Mouse (Mus musculus) right cerebral cortex, postnatal 25 days (tissue): ENCODE data around the gene Git2.

Source experiments
- DNase-seq: peaks from one replicate; pipeline ENCODE4 v3.0.0; 2022

Gene Git2

DNA sequence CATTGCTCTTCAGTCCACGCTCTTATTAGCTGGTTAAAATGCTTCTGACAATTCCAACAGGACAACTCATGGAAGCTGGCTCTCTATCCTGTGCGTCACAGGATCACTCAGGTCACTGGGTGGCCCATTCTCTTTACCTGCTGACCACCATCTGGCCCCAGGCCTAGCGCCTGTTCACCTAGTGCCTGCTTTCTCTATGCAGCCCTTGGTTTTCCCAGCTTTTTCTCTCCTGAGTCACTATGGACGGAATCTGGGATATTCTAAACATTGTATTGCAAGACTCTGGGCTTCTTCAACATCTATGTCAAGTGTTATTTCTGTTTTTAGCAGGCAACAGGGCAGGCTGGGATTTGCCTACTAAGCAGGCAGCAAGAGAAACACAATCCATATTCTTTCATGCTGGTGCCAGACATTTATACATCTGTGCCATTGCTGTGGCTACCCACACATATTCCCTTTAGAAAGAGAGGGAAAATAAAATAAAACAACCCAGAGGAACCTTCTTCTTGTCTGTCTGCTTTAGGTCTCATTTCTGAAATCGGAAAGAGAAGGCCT lies 15.7 kb downstream of the Git2 start:
- DNase-seq: no peak

DNA sequence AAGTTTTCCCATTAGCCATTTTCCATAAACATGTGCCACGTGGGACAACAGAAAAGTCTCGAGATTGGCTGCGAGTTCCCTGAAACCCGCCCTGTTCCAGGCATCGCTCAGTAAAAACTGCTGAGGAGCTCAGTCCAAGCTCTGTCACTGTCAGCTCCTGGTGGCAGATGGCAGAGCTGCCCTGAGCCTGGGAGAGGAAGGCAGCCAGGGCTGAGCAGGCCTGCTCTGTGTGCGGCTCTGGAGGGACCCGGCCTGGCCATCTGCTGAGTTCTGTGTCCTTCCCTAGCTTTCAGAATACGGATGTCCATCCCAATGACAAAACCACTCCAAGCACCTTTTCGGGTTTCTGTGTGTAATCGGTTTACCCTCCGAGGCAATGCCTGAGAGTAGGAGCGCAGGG lies 21.9 kb downstream of the Git2 start:
- no peak for DNase-seq

DNA sequence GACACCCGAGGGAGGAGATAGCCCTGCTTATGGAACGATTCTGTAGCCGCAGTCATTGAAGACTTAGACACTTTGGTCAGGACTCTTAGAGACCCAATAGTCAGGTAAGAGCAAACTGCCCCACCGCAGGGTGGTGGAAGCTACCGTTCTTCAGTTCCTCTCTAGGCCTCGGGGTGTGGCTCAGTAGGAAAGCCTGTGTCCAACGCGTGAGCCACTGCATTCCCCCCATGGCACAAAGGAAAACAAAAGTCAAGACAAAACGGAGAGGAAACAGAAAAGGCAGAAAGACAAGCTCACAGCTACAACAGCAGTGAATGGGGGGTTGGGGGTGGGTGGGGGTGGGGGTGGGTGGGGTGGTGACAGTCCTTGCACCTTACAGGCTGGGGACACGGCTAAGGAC lies 22.9 kb downstream of the Git2 start:
- no peak for DNase-seq

DNA sequence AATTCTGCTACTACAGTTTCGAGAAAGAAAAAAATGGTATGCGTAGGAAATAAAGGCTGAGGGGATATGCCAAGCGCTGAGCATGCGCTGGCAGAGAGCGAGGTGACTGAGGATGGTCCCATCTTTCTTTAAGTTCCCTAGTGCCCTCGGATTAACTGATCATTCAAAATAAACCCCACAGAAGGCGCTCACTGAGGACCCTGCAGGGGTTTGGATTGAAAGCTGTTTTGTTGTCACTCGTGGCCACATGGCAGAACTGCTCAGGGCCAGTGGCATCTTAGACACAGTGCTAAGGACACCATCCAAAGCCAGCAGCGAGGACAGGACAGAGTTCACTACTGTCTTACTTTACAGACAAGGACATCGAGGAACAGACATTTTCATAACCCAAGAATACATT lies 25.0 kb downstream of the Git2 start:
- DNase-seq: no peak

DNA sequence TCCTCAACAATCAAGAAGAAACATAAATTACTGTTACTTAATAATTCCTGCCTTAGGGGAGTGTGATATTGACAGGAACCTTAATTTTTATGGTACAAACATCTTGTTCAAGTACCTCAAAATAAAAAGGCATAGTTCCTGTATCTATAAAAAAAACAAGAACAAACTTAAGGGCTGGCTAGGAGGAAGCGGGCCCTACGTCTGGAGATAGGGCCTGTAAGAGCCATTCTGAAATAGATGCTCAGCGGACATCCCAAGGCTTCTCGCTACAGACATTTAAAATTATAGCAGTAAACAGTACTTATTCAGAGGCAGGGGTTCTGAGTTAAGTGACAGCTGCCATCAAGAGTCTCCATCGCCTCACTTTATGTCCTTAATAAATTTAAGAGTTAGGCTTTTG lies 27.8 kb downstream of the Git2 start:
- DNase-seq: no peak

DNA sequence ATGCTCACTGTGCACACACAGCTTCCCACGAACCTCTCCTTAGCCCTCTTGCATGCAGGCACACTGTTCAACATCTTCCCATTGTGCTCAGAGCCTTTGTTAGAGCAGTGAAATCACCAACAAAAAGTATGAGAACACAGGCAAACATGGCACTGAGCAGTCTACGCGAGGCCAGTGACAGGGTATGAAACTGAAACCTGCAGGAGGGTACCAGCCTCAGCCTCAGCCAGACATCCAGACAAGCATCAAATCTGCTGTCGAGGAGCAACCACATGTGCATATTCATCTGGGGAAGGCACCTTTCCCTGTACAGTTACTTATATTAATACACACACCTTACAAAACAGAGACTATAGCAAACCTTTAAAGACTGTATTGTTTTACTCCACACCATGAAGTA lies 28.4 kb downstream of the Git2 start:
- no peak for DNase-seq

DNA sequence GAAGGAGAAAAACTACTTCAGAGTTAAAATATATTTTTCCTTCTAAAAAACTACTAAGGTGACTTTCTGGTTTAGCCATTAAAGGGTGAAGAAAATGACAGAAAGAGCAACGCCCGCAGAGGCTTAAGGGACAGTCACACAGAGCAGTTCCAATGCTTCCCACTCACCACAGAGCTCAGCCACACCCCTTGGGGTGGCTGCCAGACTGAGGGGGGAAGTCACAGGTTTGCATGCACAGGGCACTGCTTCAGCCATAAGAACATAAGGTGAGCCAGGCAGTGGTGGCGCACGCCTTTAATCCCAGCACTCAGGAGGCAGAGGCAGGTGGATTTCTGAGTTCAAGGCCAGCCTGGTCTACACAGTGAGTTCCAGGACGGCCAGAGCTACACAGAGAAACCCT lies 29.7 kb downstream of the Git2 start:
- no peak for DNase-seq

DNA sequence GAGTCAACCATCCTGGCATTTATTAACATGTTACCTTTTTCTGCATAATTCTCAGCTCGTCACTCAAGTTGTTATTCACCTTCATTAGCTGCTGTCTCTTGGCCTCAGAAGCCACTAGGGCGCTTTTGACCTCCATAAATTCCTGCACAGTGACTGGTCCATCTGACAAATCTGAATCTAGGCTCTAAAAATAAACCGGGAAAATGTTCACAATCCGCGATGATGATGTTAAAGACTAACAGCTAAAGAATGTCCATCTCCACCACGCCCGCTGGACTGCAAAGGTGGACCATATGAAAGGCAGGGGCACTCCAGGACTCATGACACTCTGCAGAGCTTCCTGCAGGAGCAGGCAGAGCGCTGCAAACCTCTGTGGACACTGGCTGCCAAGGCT lies 31.6 kb downstream of the Git2 start:
- DNase-seq: no peak

DNA sequence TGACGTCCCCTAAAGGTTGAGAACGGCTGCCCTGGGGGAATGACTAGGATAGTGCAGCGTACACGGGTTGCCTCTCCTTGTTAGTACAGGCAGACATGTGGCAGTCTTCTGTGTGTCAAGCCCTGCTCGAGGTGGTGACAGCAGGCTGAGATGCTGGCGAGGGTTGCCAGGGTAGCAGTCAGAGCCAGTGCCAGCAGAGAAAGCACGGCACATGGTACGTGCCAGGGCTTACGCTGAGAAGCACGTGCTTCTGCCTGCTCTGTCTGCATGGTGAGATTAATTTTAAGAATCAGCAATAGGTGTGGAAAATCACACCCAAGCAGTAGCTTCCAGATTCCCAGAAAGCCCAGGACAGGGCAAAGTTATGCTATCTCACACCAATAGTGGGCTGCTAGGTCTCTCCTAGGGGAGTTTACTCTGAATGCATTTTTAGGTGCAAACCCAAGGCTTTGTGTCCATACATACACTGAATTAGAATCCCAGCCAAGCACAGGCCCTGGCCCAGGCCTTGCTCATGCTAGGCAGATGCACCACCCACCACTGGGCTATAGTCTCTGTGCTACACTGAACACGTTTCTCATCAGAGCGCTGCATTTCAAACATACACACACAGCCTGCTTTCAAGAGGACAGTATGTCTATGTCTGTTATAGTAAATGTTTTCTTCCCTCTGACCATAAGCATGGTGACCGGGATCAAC lies 32.2 kb downstream of the Git2 start:
- DNase-seq: no peak

DNA sequence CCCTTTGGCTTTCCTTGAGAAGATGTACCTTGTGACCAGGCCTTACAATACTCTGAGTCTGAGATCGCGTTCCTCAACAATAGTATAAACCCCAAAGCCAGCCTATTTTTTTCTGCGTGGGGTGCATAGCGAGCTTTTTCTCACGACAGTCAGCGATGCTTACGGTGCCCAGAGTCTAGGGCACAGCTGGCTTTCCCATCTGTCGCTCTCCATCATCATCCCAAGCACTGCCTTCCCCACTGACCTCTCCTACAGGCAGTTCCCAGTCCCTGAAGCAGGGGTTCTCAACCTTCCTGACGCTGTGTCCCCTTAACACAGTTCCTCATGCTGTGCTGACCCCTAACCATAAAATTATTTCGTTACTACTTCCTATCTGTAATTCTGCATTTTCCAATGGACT lies 32.7 kb downstream of the Git2 start:
- DNase-seq: no peak

DNA sequence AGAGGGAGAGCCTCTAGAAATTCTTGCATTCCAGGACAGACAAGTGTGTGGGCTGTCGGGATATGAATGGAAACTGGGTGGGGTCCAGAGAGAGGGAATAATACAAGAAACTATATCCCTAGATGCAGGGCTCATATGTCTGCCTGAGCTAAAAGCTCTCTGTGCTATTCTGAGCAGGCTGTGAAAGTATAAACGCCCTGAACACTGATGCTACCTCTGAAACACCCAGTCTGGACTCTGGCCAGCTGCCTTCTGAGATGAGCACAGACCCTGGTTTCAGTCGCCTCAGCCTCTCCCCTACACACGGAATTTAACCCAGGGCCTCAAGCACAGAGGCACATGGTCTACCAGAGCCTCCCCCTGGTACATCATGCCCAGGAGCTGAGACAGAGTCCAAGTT lies 34.7 kb downstream of the Git2 start:
- no peak for DNase-seq

DNA sequence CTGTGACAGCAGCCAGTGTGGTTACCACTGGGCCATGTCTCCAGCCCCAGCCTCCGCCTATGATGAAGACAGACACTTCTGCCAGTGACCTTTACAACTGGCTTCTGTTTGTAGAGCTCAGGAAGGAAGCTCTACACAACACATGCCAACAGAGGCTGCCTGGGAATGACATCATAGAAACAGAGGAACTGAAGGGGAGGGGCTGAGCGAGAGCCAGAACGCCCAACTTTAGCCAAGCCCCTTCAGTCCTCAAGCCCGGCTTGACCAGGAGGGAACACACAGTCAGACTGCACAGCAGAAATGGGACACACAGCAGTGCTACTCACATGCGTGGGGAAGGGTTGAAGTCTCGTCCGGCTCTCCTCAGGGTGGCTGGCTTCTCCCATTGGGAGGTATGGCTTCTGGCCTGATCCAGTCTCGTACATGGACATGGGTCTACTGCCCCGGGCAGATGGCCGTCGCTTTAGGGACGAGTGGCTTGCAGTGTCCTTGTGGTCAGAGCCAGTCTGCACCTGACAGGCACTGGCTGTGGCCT lies 36.5 kb downstream of the Git2 start:
- DNase-seq: no peak

DNA sequence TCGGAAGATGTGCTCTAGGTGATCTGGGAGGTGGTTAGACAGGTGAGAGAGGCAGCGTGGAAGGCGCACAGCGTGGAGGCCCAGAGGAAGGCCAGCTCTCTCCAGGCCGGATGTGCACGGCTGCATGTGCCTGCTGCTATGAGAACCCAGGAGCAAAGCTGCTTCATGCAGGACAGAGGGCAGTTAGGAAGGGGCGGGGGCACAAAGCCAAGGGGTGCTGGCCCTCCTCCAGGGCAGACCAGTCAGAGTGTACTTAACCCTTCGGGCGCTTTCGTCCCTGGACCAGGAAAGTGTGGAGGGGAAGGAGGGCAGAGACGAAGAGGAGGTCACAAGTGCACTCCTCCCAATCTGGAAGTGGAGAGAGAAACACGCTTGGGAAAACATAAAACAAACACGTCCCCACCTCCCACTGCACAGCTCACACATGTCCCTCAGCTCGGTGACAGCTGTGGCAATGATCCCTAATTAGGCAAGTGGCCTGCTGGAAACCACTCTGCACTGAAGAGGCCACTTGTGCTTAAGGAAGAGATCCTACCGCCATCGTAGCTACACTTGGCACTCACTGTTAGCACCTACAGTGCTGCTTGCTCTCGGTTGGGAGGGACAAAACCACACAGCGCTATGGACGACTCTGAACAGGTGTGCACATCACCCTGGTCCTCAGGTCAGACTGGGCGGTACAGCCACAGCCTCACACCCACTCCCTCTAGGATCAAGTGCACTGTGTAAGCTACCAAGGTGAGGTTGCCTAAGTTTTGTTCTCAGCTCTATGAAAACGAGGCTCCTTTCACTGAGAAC lies 38.0 kb downstream of the Git2 start:
- DNase-seq: no peak

DNA sequence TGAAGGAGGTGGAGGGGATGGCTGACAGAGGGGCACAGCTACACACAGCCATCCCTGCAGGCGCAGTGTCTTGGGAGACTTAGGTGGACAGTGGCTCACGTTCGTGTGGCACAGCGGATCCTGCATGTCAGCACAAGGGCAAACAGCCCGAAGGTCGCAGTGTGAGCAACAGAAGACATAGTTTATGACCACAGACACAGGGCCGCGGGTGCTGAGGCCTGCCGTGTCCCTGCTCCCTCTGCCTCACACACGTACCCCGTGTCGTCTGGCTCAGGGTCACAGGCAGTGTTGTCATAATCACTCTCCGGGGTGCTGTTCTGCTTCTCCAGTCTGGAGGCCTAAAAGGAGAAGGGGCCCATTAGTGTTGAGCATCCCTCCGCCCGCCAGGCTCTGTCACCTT lies 41.7 kb downstream of the Git2 start:
- no peak for DNase-seq

DNA sequence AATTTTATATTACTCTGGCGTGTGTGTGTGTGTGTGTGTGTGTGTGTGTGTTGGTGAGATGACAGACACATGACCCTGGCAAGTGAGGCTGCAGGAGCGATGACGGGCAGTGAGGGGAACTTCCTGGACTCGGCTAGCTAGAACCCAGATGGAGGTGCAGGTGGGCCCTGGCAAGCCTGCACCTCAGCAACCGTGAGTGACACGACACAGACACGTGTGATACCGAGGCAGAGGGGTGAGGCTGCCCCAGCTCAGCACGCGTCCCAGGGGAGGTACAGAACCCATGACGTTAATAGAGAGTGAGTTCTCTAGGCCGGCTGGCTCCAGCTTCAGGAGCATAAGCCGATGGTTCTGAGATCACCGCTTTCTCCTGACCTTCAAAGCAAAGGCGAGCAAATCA lies 43.3 kb downstream of the Git2 start:
- DNase-seq: no peak

DNA sequence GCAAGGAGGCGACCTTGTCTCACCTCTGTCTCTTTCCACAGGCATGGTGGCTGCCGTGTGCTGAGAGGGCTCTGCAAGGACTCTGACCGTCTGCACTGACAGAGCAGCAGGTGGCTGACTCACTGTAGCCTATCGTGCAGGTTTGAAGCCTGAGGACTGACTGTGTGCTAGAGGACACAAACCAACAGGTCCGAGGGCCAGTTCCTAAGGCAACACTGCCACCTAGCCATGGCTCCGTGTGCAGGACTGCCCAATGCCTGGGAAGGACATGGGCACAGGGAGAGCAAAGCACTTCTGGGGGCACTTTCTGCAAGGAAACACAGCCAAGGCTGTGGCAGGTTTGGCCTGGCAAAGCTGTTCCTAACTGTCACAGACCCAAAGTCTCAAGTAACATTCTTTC lies 43.8 kb downstream of the Git2 start:
- DNase-seq: no peak

DNA sequence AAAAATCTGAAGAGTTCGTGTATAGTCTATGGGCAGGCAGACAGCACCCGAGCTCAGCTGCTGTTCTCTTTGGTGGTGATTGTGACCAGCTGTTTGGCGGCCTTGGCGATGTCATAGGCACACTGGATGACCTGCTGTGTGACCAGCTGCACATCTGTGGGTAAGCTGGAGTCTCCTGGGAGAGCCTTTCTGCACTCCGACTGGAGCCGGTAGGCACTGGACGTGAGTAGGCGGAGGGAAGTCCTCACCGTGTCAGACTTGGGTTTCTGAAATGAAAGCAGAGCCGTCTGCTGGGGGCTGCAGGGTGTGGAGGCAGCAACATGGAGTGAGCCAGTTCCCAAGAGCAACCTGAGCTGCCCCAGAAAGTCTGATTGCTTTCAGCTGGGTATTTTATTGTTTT lies 45.2 kb downstream of the Git2 start:
- no peak for DNase-seq

DNA sequence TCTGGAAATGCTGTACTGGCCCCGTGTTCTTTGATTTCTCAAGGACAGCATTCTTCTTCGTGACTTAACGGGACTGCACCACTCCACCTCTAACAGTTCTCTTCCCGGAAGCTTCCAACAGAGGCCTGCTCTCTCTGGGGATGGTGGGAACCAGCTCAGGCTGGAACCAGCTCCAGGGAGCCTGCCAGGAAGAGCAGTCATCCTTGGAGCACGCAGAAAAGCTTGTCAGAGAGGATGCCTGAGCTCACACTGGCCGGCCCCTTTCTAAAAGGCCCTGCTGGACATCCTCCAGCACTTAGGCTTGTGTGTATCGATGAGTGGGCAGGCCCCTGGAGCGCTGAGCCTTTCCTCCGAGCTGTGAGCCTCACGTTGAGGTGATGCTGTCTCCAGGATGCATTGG lies 47.2 kb downstream of the Git2 start:
- no peak for DNase-seq

DNA sequence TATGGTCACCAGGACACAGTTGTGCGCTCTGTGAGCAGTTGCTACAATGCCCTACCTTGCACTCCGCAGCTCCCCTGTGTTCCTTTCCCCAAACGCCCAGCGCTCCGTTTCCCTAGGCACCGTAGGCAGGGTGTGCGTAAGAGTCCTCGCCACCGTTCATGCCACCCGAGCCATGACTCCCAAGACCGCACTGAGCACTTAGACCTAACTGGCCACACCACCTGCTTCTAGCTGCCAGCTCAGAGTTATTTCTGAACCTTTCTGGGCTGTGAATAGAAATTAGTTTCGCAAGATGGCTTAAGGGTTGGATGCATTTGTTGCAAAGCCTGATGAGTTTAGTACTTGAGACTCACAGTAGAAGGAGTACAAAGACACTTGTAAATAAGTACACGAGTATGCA lies 52.5 kb downstream of the Git2 start:
- DNase-seq: no peak

DNA sequence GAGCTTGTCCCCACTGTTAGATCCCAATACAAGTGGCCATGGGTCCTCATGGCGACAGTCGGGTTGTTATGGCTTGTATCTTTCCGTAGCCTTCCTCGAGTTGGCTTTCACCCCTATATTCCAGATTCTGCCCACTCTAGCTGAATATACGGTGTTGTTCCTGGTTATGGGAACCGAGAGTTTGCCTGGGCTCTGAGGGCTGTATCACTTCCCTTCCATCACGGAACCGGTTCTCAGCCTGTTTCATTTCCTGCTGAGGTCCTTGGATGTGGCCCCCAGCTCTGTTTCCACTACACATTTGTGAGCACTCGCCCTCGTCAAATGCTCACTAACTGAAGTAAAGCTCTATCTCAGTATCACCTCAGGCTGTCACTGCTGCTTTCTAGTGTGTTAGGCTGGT lies 53.3 kb downstream of the Git2 start:
- no peak for DNase-seq

DNA sequence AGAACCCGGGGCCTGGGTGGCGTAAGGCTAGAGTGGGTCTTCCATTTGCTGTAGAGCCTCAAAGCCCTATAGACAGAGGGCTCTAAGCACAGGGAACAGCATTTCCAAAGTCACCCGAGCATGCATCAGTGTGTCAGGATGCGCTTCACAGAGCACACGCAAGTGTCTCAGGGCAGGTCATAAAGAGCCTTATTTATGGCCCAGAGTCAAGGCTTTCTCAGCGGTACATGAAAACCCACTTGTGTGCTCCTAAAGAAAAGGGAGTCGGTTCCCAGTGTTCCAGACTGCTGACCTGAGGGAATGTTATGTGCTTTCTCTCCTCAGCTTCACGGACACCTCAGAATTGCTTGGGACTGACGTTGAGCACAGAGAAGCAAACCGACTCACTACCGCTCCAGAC lies 54.5 kb downstream of the Git2 start:
- DNase-seq: no peak

DNA sequence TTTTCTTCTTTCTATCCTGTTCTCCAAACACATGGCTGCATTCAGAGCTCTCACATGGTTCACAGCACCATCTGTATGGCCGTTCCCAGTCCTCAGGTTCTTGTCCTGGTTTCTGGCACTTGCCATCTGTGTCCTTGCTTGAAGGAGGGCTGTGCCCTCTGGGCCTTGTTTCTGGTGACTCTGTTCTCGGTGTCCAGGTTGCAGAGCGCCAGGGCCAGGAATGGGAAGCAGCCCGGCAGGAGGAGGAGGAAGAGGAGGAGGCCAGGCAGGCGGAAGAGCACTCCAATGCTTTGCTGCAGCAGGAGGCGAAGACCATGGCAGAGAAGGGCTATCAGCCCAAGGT lies 55.4 kb downstream of the Git2 start:
- no peak for DNase-seq

DNA sequence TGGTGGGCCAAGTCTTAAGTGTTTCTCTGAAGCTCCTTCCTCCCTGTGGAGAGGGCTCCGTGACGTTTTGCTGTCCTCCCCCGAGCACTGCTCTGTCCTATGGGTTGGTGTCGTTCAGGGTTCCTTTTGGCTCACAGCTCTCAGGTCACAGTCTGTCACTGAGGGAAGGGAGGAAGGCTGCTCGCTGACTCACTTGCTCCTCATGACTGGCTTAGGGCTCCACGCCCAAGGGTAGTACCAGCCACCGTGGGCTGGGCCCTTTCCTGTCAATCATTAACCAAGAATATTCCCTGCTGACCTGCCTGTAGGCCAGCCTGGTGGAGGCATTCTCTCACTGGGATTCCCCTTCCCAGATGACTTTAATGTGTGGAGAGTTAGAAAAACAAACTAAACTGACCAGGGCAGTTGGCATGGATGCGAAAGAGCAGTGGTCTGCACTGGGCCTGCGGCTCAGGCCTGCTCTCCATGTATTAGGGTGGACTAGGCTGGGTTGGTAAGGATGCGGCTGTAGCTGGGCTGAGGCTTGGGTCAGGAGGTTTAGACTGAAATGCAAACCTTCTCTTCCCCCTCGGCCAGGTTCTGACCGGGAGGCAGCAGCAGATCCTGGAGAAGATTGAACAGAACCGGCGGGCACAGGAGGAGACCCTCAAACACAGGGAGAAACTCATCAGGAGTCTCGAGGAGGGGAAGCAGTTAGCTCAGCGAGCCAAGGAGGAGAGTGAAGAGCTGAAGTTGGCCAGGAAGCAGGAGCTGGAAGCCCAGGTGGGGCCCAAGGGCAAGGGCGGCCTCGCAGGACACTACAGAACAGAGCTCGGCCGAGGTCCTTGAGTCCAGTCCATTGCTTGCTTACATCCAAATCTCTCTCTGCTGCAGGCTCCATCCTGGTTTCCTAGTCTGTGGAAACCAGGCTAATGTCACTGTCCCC lies 56.1 kb downstream of the Git2 start:
- DNase-seq: no peak
